Mouse (Mus musculus) activated CD4-positive, CD25-positive, alpha-beta regulatory T cell, adult 4 months (primary cell): ENCODE data around the gene Il18r1. TPM values are rescaled to one million over a fixed set of nuclear protein-coding genes. Genes with fewer than 3 reads are reported as not detected.

Experiments used
- ATAC-seq: one replicate; pipeline ENCODE4 v1.8.0; 2017
- polyA plus RNA-seq, 2 experiments: library from polyadenylated mRNA; unstranded; fragments of 100-300 nt; shearing (Covaris generic); gene quantifications; one replicate each; pipeline ENCODE4 v1.2.1; 2017

The Il18r1 gene
- polyA plus RNA-seq, result 100 to 1,000 TPM in 1 of 2 experiments, 10 to 100 TPM in 1; 72.9 to 107 TPM

DNA sequence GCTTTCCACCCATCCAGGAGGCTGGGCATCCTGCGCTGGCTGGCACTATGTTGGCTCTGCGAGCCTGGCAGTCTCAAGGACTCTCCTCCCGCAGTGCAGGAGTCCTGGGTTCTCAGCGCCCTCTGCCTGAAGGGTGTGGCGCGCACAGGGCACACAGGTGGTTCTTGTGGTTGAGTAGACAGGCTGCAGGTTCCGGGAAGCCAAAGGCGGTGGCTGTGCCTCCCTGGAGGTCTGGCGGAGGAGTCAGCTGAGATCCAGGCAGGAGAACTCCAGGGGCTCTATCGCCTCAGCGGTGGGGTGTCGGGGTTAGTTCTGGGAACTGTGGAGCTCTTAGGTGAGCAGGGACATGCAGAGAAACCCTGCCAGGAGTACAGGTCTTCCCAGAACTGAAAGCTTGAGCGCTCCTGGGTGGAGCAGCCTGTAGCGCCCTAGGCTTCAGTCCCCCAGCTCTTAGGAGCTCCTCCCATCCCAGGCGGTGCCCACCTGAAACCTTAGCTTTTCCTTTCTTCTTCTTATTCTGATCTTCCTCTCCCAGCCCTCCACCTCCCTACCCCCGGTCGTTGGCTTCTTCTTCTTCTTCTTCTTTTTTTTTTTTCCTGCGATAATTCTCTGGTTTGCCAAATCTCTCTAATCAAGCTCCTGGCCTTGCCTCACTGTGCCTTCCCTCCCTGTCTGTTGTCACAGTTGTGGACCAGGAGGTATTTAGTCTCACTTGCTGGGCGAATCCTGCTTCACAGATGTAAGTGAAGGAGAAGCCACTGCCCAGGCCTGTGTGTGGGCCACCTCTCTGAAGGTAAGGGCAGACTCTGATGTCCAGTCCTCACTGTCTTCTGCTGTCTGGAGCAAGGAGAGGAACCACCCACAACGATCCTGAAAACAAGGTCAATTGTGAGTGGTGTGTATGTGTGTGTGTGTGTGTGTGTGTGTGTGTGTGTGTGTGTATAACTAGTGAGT, at the start of gene Il18r1:
Il18r1 (plus strand) TSS at position 76 of the 954 bp plus-strand sequence.
- peak; percentile 65 for ATAC-seq

GRCm38 (mm10) chr1:40417034-40417433, 48.3 kb upstream of the Il18r1 start:
- ATAC-seq, result no peak

DNA sequence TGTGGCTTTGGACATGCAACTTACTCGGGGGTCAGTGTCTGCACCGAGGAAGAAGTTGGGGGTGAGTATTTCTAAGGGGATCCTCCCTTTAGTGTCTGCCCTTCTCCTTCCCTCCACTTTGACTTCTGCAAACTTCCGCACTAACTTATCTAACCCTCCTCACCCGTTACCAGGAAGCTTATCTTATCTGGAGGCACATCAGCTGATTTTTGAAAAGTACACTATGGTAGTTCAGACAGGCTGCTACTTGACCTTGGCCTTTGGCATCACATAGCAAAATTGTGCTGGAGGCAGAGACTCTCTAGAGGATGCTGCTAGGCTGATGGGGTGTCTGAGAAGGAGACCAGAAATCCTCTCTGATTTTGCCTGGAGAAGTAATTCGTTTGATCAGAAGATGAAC, 46.8 kb upstream of the Il18r1 start:
- no peak for ATAC-seq

DNA sequence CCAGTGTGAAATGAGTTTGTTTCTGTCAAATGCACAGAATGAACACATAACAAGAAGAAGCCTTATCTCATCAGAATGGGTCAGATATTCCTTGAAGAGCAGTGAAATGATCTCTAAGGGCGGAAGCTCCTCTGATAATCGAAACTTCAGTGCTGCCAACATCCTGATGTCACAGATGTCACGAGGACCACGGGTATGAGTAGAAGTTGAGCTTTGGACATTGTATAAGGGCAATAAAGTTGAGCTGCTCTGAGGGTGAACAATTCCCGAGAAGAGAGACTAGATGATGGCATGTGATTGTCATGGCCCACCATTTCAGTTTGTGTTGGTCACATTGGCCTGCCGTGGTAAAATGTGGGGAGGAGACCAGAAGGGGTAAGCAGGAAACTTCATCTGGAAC, 41.5 kb upstream of the Il18r1 start:
- no peak for ATAC-seq

DNA sequence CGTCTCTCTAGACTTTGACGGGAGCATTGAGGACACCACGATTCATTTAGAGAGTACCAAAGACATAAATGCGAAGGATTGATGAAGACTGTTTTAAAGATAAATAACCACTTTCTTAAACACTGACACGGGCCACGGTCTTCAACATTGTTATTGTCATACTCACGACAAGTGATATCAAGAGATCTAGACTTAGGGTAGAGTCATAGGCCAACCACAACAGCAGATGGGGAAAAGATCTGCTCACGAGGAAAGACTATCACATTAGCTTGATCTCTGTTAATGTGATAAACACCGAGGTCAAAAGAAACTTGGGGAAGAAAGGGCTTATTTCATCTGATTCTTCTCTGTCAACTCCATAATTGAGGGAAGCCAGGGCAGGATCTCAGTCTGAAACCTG, 38.1 kb upstream of the Il18r1 start:
- no peak for ATAC-seq

DNA sequence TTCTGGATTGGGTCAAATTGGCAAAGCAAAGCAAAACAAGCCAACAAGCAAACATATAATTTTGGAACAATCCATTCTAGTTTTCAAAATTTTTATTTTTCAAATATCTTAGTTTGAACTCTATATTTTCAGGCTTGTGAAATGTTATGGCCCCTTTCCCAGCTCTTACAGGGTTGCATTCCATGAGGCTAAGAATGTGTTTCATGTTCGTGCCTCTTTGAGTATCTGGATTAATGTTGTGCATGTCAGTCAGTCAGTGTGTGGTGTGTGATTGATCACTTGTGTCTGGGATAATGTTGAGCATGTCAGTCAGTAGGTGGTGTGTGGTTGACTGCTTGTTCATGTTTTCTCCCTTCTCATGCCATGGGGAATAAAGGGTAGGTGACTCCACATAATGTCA, 37.5 kb upstream of the Il18r1 start:
- ATAC-seq, result no peak

- no peak for ATAC-seq
These were observed 36.3 kb upstream of the Il18r1 start, which contains the start of gene Il1rl1 for GRCm38 (mm10) chr1:40428910-40429675. Il1rl1 (plus strand) TSS chr1:40429570.

GRCm38 (mm10) chr1:40430143-40430834, 35.1 kb upstream of the Il18r1 start:
- ATAC-seq, result no peak

DNA sequence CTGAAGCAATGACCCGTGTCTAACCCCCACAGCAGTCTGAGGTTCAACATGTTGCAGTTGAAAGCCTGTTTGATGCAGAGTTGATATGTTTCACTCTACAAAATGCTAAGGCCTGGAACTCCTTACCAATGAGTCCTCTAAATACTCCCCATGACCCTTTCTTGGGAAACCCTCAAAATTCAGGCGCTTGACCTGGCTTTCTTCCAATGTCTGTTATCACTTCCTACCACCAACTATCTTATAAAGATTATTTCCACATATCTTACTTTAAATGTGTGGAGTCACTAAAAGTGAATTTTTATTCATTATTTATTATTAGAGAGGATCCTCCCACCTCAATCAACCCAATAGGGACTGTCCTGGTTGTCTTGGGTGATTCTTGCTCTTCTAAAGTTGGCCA, 33.2 kb upstream of the Il18r1 start:
- no peak for ATAC-seq

- ATAC-seq, result no peak
These were observed 29.4 kb upstream of the Il18r1 start for GRCm38 (mm10) chr1:40435936-40436335.

GRCm38 (mm10) chr1:40437340-40437739, 28.0 kb upstream of the Il18r1 start:
- no peak for ATAC-seq

DNA sequence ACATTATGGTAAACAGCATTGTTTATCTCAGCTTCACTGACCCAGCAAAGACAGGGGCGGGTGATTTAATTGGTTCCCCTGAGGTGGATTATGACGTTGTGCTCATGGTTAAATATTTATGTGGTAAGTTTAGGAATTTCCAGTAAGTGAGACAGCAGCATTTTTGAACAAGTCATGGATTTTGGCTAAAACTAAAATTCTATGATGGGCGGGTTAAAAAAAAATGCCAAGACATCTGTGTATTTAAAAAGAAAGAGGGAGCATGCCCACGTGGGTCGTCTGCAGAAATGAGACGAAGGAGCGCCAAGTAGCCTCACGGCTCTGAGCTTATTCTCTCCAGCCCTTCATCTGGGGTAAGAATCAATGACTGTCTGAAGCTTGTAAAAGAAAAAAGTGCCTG, 25.8 kb upstream of the Il18r1 start:
- ATAC-seq, result no peak

DNA sequence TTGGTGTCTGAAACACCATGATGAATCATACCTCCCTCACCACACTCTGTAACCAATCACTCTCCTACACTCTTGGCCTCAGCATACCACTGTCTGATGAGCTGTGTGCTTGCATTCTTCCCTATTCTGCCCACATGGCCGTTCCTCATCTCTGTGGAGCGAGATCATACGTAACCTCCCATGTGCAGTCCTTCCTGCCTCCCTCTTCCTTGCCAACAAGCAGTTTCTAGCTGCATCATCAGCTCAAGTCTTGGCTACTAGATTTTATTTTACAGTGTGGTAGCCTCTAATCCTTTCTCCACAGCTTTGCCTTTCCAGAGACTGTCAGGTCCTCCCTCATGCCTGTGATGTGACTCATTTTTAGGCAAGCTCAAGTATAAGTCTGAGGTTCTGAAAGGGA, 20.6 kb upstream of the Il18r1 start:
- ATAC-seq, result no peak

DNA sequence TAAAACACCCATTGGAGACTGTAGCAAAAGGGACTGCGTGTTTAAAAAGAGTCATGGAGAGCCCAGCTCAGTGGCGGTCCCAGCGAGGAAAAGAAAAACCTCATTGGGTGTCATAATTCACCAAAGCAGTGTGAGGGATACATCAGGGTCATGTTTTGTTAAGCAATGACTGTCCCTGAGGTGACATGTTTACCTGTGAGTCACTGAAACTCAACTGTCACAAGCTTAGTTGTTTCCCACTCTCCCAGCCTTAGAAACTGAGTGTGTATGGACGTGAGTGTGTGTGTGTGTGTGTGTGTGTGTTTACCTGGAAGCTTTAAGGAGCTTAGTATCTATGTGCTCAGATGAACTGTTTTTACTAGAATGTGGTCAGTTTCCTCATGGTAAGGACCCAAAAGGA, 2.0 kb downstream of the Il18r1 start:
- no peak for ATAC-seq

- no peak for ATAC-seq
These were observed 3.5 kb downstream of the Il18r1 start for GRCm38 (mm10) chr1:40468805-40469204.

DNA sequence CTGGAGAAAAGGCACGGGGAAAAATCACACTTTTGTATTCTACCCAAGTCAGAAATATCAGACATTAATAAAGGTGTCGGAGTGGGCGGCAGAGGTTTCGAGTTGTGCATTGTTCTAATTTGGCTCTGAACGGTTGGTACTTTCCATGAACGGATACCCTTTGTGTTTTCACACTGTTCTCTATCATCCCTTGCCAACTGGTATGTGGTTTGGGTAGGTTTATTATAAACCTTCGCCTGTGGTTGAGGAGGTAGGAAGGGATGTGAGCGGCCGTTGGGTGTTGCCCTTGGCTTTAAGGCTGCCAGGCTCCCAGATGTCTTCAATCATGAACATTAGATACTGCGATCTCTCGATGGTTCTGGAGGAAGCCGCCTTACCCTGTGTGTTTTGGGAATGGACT, 4.5 kb downstream of the Il18r1 start:
- peak; percentile 58 for ATAC-seq

DNA sequence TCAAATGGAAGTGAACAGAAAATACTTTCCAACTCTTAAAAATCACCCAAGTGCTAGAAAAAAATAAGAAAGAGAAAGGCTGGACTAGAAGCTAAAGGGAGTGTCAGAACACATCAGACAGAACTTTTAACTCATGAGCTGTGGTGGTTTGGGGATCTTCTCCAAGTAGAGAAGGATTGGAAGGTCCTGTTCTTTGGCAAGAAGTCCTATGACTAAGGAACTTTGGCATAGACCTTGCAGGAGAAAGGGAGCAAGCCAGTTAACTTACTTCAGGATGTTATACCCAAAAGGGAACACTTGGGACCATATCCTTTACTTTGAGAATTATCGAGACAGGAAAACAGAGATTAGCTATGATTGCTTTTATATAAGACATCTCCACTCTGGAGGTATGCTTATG, 7.0 kb downstream of the Il18r1 start:
- ATAC-seq, result no peak

GRCm38 (mm10) chr1:40473640-40474039, 8.3 kb downstream of the Il18r1 start:
- ATAC-seq, result peak; percentile 37

GRCm38 (mm10) chr1:40474336-40474735, 9.0 kb downstream of the Il18r1 start:
- ATAC-seq, result no peak

- ATAC-seq, result peak; percentile 56
These were observed 10.3 kb downstream of the Il18r1 start for GRCm38 (mm10) chr1:40475697-40476096.

DNA sequence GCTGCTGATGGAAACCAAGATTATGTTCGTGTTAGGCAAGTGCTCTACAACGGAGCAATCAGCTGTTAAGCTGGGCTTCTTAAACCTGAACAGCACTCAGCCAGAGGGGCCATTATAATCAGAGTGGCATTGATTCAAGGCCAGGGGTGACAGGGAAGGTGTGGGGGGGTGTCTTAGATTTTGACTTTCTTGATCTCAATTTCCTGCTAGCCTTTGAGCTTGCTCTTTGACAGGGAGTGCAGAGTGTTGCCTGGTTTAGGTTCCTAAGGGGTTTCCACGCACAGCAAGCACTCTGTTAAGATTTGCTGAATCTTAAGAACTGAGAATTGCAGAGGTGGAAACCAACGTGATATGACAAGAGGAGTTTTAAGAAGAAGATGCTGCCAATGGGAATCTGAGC, 11.4 kb downstream of the Il18r1 start:
- ATAC-seq, result no peak

- ATAC-seq, result peak; percentile 73
These were observed 14.2 kb downstream of the Il18r1 start for GRCm38 (mm10) chr1:40479505-40479923.

GRCm38 (mm10) chr1:40494594-40494993, 29.2 kb downstream of the Il18r1 start:
- ATAC-seq, result no peak
